Mouse (Mus musculus) midbrain, postnatal 0 days (tissue): ENCODE results near the gene Gpx5. TPM values are rescaled to one million over a fixed set of nuclear protein-coding genes. Genes with fewer than 3 reads are reported as not detected.

Source experiments
- ATAC-seq: fragments of 200-750 bp; cut with Nextera tagmentation; 2 replicates; pipeline ENCODE4 v1.8.0; 2017; ENCODE audit warnings: moderate number of reproducible peaks, mild to moderate bottlenecking, moderate TSS enrichment, moderate library complexity; ENCODE audit not compliant: low FRiP score
- DNase-seq: peaks from one replicate; pipeline ENCODE4 v3.0.0-alpha.2; 2015; ENCODE audit warnings: low spot score
- H3K27ac ChIP-seq: fragments of 300-500 bp; sonication (generic); 2 replicates; pipeline ENCODE4 v1.5.1; 2014; ENCODE audit warnings: low read depth, mild to moderate bottlenecking, low read length, mixed read lengths
- H3K27me3 ChIP-seq: fragments of 300-500 bp; sonication (generic); 2 replicates; pipeline ENCODE4 v1.6.1; 2014; ENCODE audit warnings: low read length, control low read depth, mixed read lengths; ENCODE audit not compliant: insufficient read depth
- H3K36me3 ChIP-seq: fragments of 300-500 bp; sonication (generic); 2 replicates; pipeline ENCODE4 v1.6.1; 2014; ENCODE audit warnings: low read length, control low read depth, mixed read lengths; ENCODE audit not compliant: insufficient read depth
- H3K4me1 ChIP-seq: fragments of 300-500 bp; sonication (generic); 2 replicates; pipeline ENCODE4 v1.6.1; 2014; ENCODE audit warnings: mild to moderate bottlenecking, control low read depth, antibody characterized with exemption, low read length, mixed read lengths; ENCODE audit not compliant: insufficient read depth
- H3K4me2 ChIP-seq: fragments of 300-500 bp; sonication (generic); 2 replicates; pipeline ENCODE4 v1.6.1; 2014; ENCODE audit warnings: low read depth, mild to moderate bottlenecking, low read length, mixed read lengths; ENCODE audit not compliant: poor library complexity, severe bottlenecking
- H3K4me3 ChIP-seq: fragments of 300-500 bp; sonication (generic); 2 replicates; pipeline ENCODE4 v1.5.1; 2014; ENCODE audit warnings: low read depth, mild to moderate bottlenecking, low read length, moderate library complexity
- H3K9ac ChIP-seq: fragments of 300-500 bp; sonication (generic); replicated peaks from 2 replicates; pipeline ENCODE4 v1.6.1; 2014; ENCODE audit warnings: mild to moderate bottlenecking, low read length, moderate library complexity, mixed read lengths; ENCODE audit not compliant: poor library complexity, severe bottlenecking
- H3K9me3 ChIP-seq: fragments of 300-500 bp; sonication (generic); 2 replicates; pipeline ENCODE4 v1.6.1; 2016; ENCODE audit warnings: low read length, control low read depth
- CTCF ChIP-seq: IDR thresholded peaks from 2 replicates; pipeline ENCODE4 v1.5.1; 2016; ENCODE audit warnings: antibody characterized with exemption, mild to moderate bottlenecking
- WGBS: fragments of 180-500 bp; shearing (Covaris S2); extraction: QIAGEN DNeasy Blood & Tissue Kit; methylation state at CpG from one replicate; pipeline ENCODE4 v1.1.7; 2014; 5-methylcytosine and 5-hydroxymethylcytosine counted together
- polyA plus RNA-seq: library from polyadenylated mRNA; unstranded; fragments of >200 nt; fragmentation: Nextera tagmentation; extraction: Ambion mirVana; gene quantifications from 2 replicates; pipeline ENCODE4 v1.2.1, GENCODE M21; 2015
- total RNA-seq: library from RNA; depleted of rRNA; stranded (reverse); fragments of >200 nt; gene quantifications from 2 replicates; pipeline ENCODE4 v1.2.3, GENCODE M21; 2014

Gpx5 gene
- total and polyA plus RNA-seq, 2 experiments from 2014 or later, result not detected

DNA sequence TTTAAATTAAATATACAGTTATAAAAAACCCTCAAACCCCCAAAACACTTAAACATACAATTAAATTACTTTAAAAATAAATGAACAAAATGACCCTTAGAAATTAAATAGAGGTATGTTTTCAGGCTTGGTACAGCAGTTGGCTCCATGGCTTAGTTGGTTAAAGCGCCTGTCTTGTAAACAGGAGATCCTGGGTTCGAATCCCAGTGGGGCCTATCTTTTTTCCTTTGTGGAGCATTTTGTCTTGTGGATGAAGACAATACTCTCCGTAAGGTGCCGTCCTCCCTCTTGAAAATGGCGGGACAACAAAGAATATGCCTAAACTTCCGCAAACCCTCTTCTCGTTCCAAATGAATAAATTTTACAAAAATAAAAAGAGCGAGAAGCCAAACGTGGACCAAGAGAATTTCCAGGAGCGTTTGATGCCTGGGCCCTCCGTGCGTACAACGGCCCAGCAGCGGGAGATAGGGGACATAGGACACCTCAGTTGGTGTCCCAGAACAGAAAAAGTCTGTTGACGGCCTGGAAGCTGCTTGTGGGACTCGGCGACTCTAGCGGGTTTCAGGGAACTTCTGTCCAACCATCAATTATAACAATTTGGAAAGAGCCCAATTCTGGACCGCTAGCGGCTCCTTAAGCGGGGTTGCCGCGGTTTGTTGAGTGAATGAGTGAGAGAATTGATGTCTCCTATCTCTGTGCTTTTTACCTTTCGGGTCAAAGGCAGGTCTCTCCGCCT is 16.5 kb downstream of the Gpx5 start:
- 1% methylated on average over 25 of the region's 25 CpGs for WGBS
- ATAC-seq (peak; percentile 64; the same call in 1 of the 2 replicates), DNase-seq (peak; percentile 92)
- no peak overlapping the region for H3K27ac ChIP-seq
- no peaks in the 10 kb centered on the region for H3K36me3 ChIP-seq
- H3K9ac ChIP-seq, result peak overlapping the region; percentile 45; the same call in 1 of the 2 replicates
- H3K4me2 ChIP-seq, result peak overlapping the region; percentile 86
- H3K4me3 ChIP-seq, result peak overlapping the region; percentile 59
- H3K9me3 ChIP-seq, result no peaks in the 10 kb centered on the region
- H3K27me3 ChIP-seq, result peaks cover 5% of the 10 kb centered on the region; the same call in 1 of the 2 replicates
- H3K4me1 ChIP-seq, result 0 out of 2 replicates have a peak, but pooled peaks cover 4% of the 10 kb centered on the region
- no peak for TF ChIP-seq CTCF

DNA sequence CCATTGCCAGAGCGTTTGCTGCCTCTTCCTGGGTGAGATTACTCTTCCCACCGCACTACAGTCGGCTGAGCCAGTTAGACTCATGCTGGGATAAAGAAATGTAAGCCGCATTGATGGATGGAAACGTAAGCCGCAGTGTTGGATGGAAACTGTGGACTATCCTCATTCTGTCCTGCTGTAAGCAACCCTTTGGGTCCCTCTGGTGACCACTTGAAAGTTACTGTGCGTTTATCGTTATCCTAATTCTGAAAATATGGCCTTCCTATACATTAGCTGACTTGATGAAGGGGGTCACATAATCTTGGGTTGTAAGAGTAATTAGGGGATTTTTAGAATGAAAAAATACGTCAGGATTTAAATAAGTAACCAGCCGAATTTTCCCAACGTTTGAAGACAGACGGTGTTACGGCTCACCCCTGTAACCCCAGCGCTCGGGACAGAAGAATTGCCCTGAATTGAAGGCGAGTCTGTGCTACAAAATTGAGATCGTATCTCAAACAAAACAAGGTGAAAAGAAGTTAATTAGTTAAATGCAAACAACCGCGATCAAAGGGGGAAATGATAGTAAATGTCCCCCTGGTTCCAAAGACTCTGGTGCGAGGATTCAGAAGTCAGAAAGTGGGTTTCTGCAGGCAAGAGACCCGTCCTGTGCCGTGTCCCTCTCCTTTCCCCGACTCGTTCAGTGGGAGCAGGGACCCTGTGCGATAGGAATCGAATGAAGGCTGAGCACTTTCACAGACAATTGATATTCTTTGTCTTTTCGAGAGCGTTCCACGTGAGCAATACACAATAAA is 17.3 kb downstream of the Gpx5 start:
- Histone ChIP-seq H3K9ac (peak overlapping the region; percentile 45), H3K27me3 (peaks cover 5% of the 10 kb centered on the region; the same call in 1 of the 2 replicates), H3K36me3 (no peaks in the 10 kb centered on the region), H3K27ac (no peak overlapping the region; the same call in 1 of the 2 replicates), H3K9me3 (no peaks in the 10 kb centered on the region), H3K4me3 (peak overlapping the region; percentile 59), H3K4me1 (0 out of 2 replicates have a peak, but pooled peaks cover 4% of the 10 kb centered on the region), H3K4me2 (peak overlapping the region; percentile 86)
- peak; percentile 69 for TF ChIP-seq CTCF
- under 1% methylated on average over 29 of the region's 29 CpGs for WGBS
- DNase-seq (peak; percentile 75), ATAC-seq (peak; percentile 63)

DNA sequence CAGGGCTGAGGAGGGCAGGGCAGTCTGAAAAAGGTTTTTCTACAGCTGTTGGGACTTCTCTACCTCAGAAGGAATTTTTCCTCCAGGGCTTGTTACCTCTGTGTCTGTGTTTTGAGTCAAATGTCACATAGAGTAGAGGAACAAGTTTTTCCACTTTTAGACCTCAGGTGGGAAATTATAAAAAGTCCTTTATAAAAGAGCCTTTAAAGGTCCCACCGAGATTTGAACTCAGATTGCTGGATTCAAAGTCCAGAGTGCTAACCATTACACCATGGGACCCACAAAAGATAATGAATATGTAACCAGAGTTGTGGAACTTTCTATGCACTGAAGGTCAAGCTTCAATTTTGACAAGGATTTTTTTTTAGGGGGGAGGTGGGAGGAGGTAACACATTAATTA is 24.3 kb downstream of the Gpx5 start:
- peak overlapping the region; percentile 20; the same call in 1 of the 2 replicates for H3K4me3 ChIP-seq
- no peaks in the 10 kb centered on the region for H3K9me3 ChIP-seq
- no peak overlapping the region for H3K9ac ChIP-seq
- no peak for TF ChIP-seq CTCF
- H3K36me3 ChIP-seq, result no peaks in the 10 kb centered on the region
- 6% methylated on average over 1 of the region's 1 CpGs for WGBS
- no peak overlapping the region for H3K27ac ChIP-seq
- no peaks in the 10 kb centered on the region for H3K4me1 ChIP-seq
- ATAC-seq (no peak), DNase-seq (no peak)
- peak overlapping the region; percentile 22; the same call in 1 of the 2 replicates for H3K4me2 ChIP-seq
- H3K27me3 ChIP-seq, result peaks cover 5% of the 10 kb centered on the region

DNA sequence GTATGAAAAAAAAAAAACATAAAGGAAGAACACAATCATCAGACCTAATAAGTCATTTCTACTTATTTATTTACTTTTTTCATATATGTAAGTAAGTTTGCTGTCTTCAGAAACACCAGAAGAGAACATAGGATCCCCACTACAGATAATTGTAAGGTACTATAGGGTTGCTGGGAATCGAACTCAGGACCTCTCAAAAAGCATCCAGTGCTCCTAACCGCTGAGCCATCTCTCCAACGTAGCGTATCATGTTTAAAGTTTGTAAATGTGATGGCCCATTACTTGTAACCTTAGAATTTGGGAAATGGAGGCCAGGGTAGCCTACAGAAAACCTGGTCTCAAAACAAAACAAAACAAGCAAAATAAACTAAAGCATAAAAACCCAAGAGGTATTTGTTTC is 25.0 kb downstream of the Gpx5 start:
- H3K9me3 ChIP-seq, result no peaks in the 10 kb centered on the region
- WGBS, result 20% methylated on average over 4 of the region's 4 CpGs
- DNase-seq (no peak), ATAC-seq (no peak)
- no peaks in the 10 kb centered on the region for H3K36me3 ChIP-seq
- TF ChIP-seq CTCF, result no peak
- H3K4me2 ChIP-seq, result peak overlapping the region; percentile 22; the same call in 1 of the 2 replicates
- peak overlapping the region; percentile 20; the same call in 1 of the 2 replicates for H3K4me3 ChIP-seq
- no peak overlapping the region for H3K27ac ChIP-seq
- no peaks in the 10 kb centered on the region for H3K4me1 ChIP-seq
- no peak overlapping the region for H3K9ac ChIP-seq
- peaks cover 5% of the 10 kb centered on the region; the same call in 1 of the 2 replicates for H3K27me3 ChIP-seq

DNA sequence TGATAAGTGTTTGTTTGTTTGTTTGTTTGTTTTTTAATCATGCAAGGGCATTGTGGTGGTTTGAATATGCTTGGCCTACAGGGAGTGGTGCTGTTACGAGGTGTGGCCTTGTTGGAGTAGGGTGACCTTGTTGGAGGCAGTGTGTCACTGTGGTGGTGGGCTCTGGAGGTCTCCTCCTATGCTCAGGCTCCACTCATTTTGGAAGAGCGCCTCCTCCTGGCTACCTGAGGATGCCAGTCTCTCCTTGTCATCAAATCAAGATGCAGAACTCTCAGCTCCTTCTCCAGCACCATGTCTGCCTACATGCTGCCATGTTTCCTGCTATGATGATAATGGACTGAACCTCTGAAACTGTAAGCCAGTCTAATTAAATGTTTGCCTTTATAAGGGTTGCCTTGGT is 26.8 kb downstream of the Gpx5 start:
- no peaks in the 10 kb centered on the region for H3K4me1 ChIP-seq
- ATAC-seq (no peak), DNase-seq (no peak)
- H3K27ac ChIP-seq, result no peak overlapping the region
- no peaks in the 10 kb centered on the region for H3K9me3 ChIP-seq
- H3K4me2 ChIP-seq, result no peak overlapping the region
- TF ChIP-seq CTCF, result no peak
- no peak overlapping the region for H3K9ac ChIP-seq
- peaks cover 5% of the 10 kb centered on the region; the same call in 1 of the 2 replicates for H3K27me3 ChIP-seq
- H3K36me3 ChIP-seq, result no peaks in the 10 kb centered on the region
- no peak overlapping the region for H3K4me3 ChIP-seq
- 51% methylated on average over 2 of the region's 2 CpGs for WGBS
